Mouse (Mus musculus) intestine, postnatal 0 days (tissue): ENCODE results near the gene Phkg1. TPM values are rescaled to one million over a fixed set of nuclear protein-coding genes. Genes with fewer than 3 reads are reported as not detected.

ENCODE experiments used
- ATAC-seq: fragments of 200-750 bp; cut with Nextera tagmentation; 2 replicates; pipeline ENCODE4 v1.8.0; 2017; ENCODE audit warnings: mild to moderate bottlenecking, moderate TSS enrichment, moderate library complexity
- H3K27ac ChIP-seq: fragments of 300-500 bp; sonication (generic); 2 replicates; pipeline ENCODE4 v1.5.1; 2014; ENCODE audit warnings: mild to moderate bottlenecking, low read depth, low read length, moderate library complexity
- H3K27me3 ChIP-seq: fragments of 300-500 bp; sonication (generic); replicated peaks from 2 replicates; pipeline ENCODE4 v1.6.1; 2014; ENCODE audit warnings: low read length, mixed read lengths; ENCODE audit not compliant: control insufficient read depth, insufficient read depth
- H3K36me3 ChIP-seq: fragments of 300-500 bp; sonication (generic); 2 replicates; pipeline ENCODE4 v1.6.1; 2014; ENCODE audit warnings: mild to moderate bottlenecking, moderate library complexity; ENCODE audit not compliant: control insufficient read depth, insufficient read depth
- H3K4me1 ChIP-seq: fragments of 300-500 bp; sonication (generic); replicated peaks from 2 replicates; pipeline ENCODE4 v1.6.1; 2014; ENCODE audit warnings: antibody characterized with exemption, low read length, mixed read lengths; ENCODE audit not compliant: control insufficient read depth, insufficient read depth
- H3K4me2 ChIP-seq: fragments of 300-500 bp; sonication (generic); replicated peaks from 2 replicates; pipeline ENCODE4 v1.6.1; 2014; ENCODE audit warnings: low read depth, mild to moderate bottlenecking, moderate library complexity
- H3K4me3 ChIP-seq: fragments of 300-500 bp; sonication (generic); 2 replicates; pipeline ENCODE4 v1.5.1; 2014; ENCODE audit warnings: low read depth, low read length
- H3K9ac ChIP-seq: fragments of 300-500 bp; sonication (generic); 2 replicates; pipeline ENCODE4 v1.6.1; 2014; ENCODE audit warnings: mild to moderate bottlenecking, low read depth, low read length
- H3K9me3 ChIP-seq: fragments of 300-500 bp; sonication (generic); 2 replicates; pipeline ENCODE4 v1.6.1; 2016; ENCODE audit warnings: mixed run types; ENCODE audit not compliant: control insufficient read depth
- CTCF ChIP-seq: sonication (generic); IDR thresholded peaks from 2 replicates; pipeline ENCODE4 v1.5.1; 2016; ENCODE audit warnings: low read depth, mild to moderate bottlenecking, control low read depth, antibody characterized with exemption, moderate library complexity
- WGBS: fragments of 180-500 bp; shearing (Covaris S2); extraction: QIAGEN DNeasy Blood & Tissue Kit; methylation state at CpG from one replicate; pipeline ENCODE4 v1.1.7; 2014; 5-methylcytosine and 5-hydroxymethylcytosine counted together
- polyA plus RNA-seq: library from polyadenylated mRNA; unstranded; fragments of >200 nt; fragmentation: Nextera tagmentation; extraction: Ambion mirVana; gene quantifications from 2 replicates; pipeline ENCODE4 v1.2.1, GENCODE M21; 2015

The Phkg1 gene
- polyA plus RNA-seq, 1 experiment from 2014 or later: not detected

GRCm38 (mm10) chr5:129869238-129869995, 28.9 kb downstream of the Phkg1 start:
- WGBS: 86% methylated on average over 19 of the region's 19 CpGs
- H3K4me3 ChIP-seq: no peak overlapping the region
- no peak for ATAC-seq
- no peak for TF ChIP-seq CTCF
- H3K9ac ChIP-seq: no peak overlapping the region
- no peaks in the 10 kb centered on the region for H3K4me1 ChIP-seq
- H3K4me2 ChIP-seq: no peak overlapping the region
- H3K27me3 ChIP-seq: no peaks in the 10 kb centered on the region
- H3K27ac ChIP-seq: no peak overlapping the region
- H3K36me3 ChIP-seq: no peaks in the 10 kb centered on the region
- no peaks in the 10 kb centered on the region for H3K9me3 ChIP-seq

- ATAC-seq: no peak
- Histone ChIP-seq H3K4me2 (no peak overlapping the region), H3K4me3 (no peak overlapping the region), H3K27me3 (no peaks in the 10 kb centered on the region), H3K4me1 (no peaks in the 10 kb centered on the region), H3K36me3 (peaks cover 12% of the 10 kb centered on the region; the same call in 1 of the 2 replicates), H3K27ac (no peak overlapping the region), H3K9ac (no peak overlapping the region), H3K9me3 (no peaks in the 10 kb centered on the region)
- WGBS: 65% methylated on average over 12 of the region's 12 CpGs
- TF ChIP-seq CTCF: no peak
Measured at GRCm38 (mm10) chr5:129865841-129866240, 32.5 kb downstream of the Phkg1 start.

- ATAC-seq: no peak
- peak; percentile 67 for TF ChIP-seq CTCF
- Histone ChIP-seq H3K27me3 (no peaks in the 10 kb centered on the region), H3K36me3 (peaks cover 22% of the 10 kb centered on the region), H3K9ac (no peak overlapping the region; the same call in 1 of the 2 replicates), H3K4me3 (no peak overlapping the region), H3K27ac (no peak overlapping the region), H3K9me3 (no peaks in the 10 kb centered on the region), H3K4me2 (0 out of 2 replicates have a peak overlapping the region, but pooled peaks have one; percentile 24), H3K4me1 (no peaks in the 10 kb centered on the region)
- WGBS: 13% methylated on average over 18 of the region's 18 CpGs
Measured at GRCm38 (mm10) chr5:129864467-129864866, 33.9 kb downstream of the Phkg1 start.

GRCm38 (mm10) chr5:129862325-129862724, 36.0 kb downstream of the Phkg1 start:
- H3K4me1 ChIP-seq: no peaks in the 10 kb centered on the region
- H3K36me3 ChIP-seq: peaks cover 22% of the 10 kb centered on the region
- no peak overlapping the region for H3K4me2 ChIP-seq
- H3K27ac ChIP-seq: no peak overlapping the region
- WGBS: 97% methylated on average over 6 of the region's 6 CpGs
- no peak overlapping the region for H3K4me3 ChIP-seq
- TF ChIP-seq CTCF: no peak
- no peak for ATAC-seq
- H3K9me3 ChIP-seq: no peaks in the 10 kb centered on the region
- no peaks in the 10 kb centered on the region for H3K27me3 ChIP-seq
- H3K9ac ChIP-seq: no peak overlapping the region

GRCm38 (mm10) chr5:129856414-129856813, 41.9 kb downstream of the Phkg1 start:
- ATAC-seq: no peak
- no peaks in the 10 kb centered on the region for H3K4me1 ChIP-seq
- no peak overlapping the region for H3K27ac ChIP-seq
- TF ChIP-seq CTCF: peak; percentile 18; the same call in 1 of the 2 replicates
- 88% methylated on average over 5 of the region's 5 CpGs for WGBS
- no peaks in the 10 kb centered on the region for H3K9me3 ChIP-seq
- H3K36me3 ChIP-seq: peaks cover 16% of the 10 kb centered on the region
- H3K4me3 ChIP-seq: no peak overlapping the region
- no peak overlapping the region for H3K9ac ChIP-seq
- H3K4me2 ChIP-seq: no peak overlapping the region
- no peaks in the 10 kb centered on the region for H3K27me3 ChIP-seq

- Histone ChIP-seq H3K27me3 (no peaks in the 10 kb centered on the region), H3K27ac (no peak overlapping the region), H3K4me1 (no peaks in the 10 kb centered on the region), H3K4me2 (no peak overlapping the region), H3K9me3 (no peaks in the 10 kb centered on the region), H3K9ac (no peak overlapping the region), H3K36me3 (peaks cover 15% of the 10 kb centered on the region), H3K4me3 (no peak overlapping the region)
- no peak for TF ChIP-seq CTCF
- ATAC-seq: no peak
- WGBS: 66% methylated on average over 5 of the region's 5 CpGs
Measured at GRCm38 (mm10) chr5:129855163-129855562, 43.2 kb downstream of the Phkg1 start.

GRCm38 (mm10) chr5:129847558-129847820, 50.9 kb downstream of the Phkg1 start:
- Histone ChIP-seq H3K9me3 (no peaks in the 10 kb centered on the region), H3K4me3 (peak overlapping the region; percentile 62), H3K27ac (no peak overlapping the region), H3K36me3 (peaks cover 20% of the 10 kb centered on the region), H3K4me2 (peak overlapping the region; percentile 60), H3K9ac (peak overlapping the region; percentile 51), H3K4me1 (no peaks in the 10 kb centered on the region), H3K27me3 (no peaks in the 10 kb centered on the region)
- TF ChIP-seq CTCF: no peak
- WGBS: 31% methylated on average over 8 of the region's 8 CpGs
- no peak for ATAC-seq
